Mouse (Mus musculus): Measurements from ENCODE around the gene Edar.

GRCm38 (mm10) chr10:58672557-58673277 is 2.7 kb downstream of the Edar start:
- TF ChIP-seq POLR2A (IDR thresholded peaks at IDR 0.05; ENCODE audit: low read depth, low read length), result no peak
- no peak for TF ChIP-seq CTCF (conservative IDR thresholded peaks at IDR 0.05; ENCODE audit: insufficient read depth, insufficient read length, low read depth, low read length)

All from kidney, adult 2 months (tissue).